Mouse (Mus musculus) mesoderm, embryonic 11.5 days (tissue): ENCODE results near the gene Gpc6.

Experiments
- DNase-seq: peaks from one replicate; pipeline ENCODE4 v3.0.0-alpha.2; 2012; ENCODE audit warnings: low read depth, low spot score

Gpc6 gene

GRCm38 (mm10) chr14:116924876-116925601 lies at the start of gene Gpc6:
Gene Gpc6, plus strand, starts transcription at chr14:116925315.
- peak; percentile 91 for DNase-seq

GRCm38 (mm10) chr14:116882480-116883044 lies 42.6 kb upstream of the Gpc6 start:
- no peak for DNase-seq

DNA sequence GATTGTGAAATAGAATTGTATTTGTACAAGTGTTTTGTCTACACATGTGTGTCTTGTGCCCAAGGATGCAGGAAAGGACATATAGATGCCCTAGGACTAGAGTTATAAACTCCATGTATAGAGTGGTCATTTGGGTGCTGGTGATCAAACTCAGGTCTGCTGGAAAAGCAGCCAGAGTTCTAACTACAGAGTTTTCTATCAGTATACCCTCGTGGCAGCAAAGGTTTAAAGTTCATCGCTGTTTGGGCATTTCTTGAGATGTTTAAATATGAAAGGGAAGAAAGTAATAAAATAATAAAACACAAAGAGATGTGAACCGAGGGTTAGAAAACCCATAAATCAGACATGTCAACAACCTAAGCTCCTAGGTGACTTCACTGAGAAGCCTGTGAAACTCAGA lies 30.8 kb upstream of the Gpc6 start:
- DNase-seq = no peak

DNA sequence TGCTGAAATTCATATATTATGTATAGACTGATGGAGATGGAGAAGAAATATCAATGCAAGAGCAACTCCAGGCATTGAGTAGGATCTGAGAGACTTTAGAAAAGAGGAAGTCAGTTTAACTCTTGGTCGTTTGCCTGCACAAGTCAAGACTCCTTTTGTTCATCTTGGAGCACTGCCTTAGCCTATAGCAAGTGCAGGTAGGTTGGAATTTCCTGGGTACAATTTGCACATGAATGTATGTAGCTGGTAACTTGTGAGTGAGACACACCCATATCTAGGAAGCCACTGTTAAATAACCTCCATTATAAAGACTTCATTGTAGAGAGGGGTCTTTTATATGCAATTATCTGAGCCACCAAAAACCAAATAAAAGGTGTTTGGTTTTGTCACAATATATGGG lies 27.1 kb upstream of the Gpc6 start:
- no peak for DNase-seq

DNA sequence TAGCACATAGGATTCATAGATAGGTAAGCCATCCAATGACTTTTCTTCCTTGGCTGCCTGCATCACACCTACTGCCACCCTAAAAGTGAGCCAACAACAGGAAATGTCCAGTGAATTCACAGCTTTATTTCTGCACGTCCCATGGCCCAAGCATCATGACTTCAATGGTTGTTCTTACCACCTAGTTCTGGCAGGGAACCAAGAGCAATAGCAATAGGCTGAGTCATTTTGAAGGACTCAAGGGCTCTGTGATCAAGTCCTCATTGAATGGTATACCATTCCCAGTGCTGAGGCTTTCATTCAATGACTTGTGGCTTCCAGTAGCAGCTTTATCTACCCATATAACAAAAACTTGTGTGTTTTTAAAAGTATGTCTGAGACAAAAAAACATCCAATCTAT lies 13.3 kb upstream of the Gpc6 start:
- DNase-seq = no peak

DNA sequence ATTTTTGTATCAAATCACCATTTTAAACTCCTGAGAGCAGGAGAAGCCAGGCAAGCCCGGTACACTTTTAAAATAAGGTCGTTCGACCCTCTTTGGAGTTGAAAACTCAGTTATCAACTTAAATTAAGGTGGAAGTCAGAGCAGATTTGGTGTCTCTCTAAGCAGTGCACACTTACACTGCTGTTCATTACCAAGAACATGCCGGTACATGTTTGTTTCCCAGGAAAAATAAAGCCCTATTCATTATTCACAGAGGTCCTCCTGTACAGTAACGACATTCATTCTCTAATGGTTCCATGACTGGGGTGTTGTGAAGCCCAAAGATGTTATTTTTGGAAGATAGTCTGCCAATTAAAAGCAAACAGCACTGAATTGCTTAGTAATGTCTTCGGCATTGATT lies 8.2 kb upstream of the Gpc6 start:
- DNase-seq = no peak

- DNase-seq = no peak
Measured at GRCm38 (mm10) chr14:116924266-116924665, 849 bp upstream of the Gpc6 start.

- peak; percentile 56 for DNase-seq
Measured at GRCm38 (mm10) chr14:116925691-116926403, 732 bp downstream of the Gpc6 start.

GRCm38 (mm10) chr14:116926404-116927171 lies 1.5 kb downstream of the Gpc6 start:
- DNase-seq = peak; percentile 86

- DNase-seq = peak; percentile 56
Measured at GRCm38 (mm10) chr14:116927341-116928315, 2.5 kb downstream of the Gpc6 start.

GRCm38 (mm10) chr14:116928395-116928794 lies 3.3 kb downstream of the Gpc6 start:
- peak; percentile 30 for DNase-seq

- DNase-seq = peak; percentile 32
Measured at GRCm38 (mm10) chr14:116928796-116929529, 3.8 kb downstream of the Gpc6 start.

DNA sequence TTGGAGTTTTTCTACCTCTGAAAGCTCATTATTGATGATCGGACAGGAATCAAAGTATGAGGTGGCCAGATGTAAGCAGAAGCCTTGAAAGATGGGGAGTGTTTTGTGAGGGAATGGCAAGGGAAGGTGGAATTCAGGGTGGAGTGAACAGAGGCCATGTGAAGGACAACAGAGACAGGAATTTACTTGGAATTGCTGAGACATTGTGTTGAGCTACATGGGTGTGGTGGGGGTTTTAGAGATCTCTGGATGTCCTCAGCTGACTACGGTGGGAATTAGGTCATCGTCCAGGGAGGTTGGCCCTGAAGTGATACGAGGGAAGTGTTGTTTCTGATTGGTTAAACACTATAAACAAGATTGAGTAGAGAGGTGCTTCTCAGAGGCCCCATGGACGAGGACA lies 8.7 kb downstream of the Gpc6 start:
- no peak for DNase-seq

- DNase-seq = peak; percentile 47
Measured at GRCm38 (mm10) chr14:116937910-116938560, 12.9 kb downstream of the Gpc6 start.

- no peak for DNase-seq
Measured at GRCm38 (mm10) chr14:116938735-116939134, 13.6 kb downstream of the Gpc6 start.

- no peak for DNase-seq
Measured at GRCm38 (mm10) chr14:116939561-116939960, 14.4 kb downstream of the Gpc6 start.

DNA sequence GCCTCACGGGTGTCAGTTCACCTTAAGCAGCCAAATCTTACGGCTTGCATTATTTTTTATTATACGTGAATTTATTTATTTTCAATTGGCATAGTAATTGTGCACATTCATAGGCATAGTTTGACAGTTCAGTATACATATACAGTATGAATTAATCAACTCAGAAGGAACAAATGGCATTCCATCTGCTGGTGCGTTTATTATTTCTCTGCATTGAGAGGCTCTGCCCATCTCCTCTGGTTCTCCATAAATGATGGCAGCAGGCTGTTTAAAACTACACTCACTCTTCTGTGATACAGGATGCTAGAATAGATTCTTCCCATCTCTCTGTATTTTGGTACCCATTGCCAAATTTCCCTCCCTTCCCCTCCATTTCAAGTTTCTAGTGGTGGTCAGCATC lies 16.7 kb downstream of the Gpc6 start:
- DNase-seq = no peak

DNA sequence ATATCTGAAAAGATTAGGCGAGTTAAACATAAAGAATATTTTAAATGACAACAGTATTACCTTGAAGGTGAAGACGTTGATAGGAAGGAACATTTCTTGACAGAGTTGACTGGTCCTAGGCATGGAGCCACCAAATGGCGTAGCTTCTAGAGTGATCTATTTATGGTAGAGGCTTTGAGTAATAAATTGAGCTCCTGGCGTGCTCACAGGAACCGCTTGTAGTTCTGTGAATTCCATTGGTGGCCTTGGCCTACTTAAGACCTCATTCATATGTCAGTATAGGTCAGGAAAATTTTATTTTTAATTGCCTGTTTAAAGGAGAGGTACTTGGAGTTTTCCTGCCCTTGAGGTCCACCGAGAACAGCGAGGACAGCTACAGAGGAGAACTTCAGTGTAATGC lies 18.6 kb downstream of the Gpc6 start:
- DNase-seq = no peak

- DNase-seq = no peak
Measured at GRCm38 (mm10) chr14:116945975-116946374, 20.9 kb downstream of the Gpc6 start.

DNA sequence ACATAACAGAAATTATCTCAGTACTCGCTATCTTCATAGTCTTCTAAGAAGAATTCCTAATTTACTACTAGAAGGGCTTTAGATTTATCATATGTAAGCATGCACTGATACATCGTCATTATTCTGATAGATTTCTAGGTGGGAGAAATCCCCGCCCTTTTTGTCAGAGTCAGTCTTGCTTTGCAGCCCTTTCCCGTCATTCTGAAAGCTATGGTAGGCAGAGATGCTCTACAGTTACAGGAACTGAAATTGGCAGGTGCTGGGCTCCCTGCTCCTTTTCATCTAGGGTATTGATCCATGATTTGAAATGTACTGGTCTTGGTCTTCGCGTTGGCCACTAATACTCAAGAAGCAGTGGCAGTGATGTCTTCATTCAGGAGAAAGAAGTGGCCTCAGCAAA lies 22.3 kb downstream of the Gpc6 start:
- DNase-seq = no peak
